Mouse (Mus musculus) regulatory T cell (primary cell): ENCODE measurements at regions not wholly inside any gene's neighbourhood (a gene's known extent, or its start where the extent isn't known, plus 50 kb on each side); places are given as distances from the start of the nearest gene placed in this dataset.

Source experiments
- in situ Hi-C: fragments of 300-600 bp; cut with MboI, MseI; formaldehyde crosslinking; loops from one replicate; pipeline ENCODE4 v1.15.1; 2025; ENCODE audit warnings: high pct_unique_total_duplicates

DNA sequence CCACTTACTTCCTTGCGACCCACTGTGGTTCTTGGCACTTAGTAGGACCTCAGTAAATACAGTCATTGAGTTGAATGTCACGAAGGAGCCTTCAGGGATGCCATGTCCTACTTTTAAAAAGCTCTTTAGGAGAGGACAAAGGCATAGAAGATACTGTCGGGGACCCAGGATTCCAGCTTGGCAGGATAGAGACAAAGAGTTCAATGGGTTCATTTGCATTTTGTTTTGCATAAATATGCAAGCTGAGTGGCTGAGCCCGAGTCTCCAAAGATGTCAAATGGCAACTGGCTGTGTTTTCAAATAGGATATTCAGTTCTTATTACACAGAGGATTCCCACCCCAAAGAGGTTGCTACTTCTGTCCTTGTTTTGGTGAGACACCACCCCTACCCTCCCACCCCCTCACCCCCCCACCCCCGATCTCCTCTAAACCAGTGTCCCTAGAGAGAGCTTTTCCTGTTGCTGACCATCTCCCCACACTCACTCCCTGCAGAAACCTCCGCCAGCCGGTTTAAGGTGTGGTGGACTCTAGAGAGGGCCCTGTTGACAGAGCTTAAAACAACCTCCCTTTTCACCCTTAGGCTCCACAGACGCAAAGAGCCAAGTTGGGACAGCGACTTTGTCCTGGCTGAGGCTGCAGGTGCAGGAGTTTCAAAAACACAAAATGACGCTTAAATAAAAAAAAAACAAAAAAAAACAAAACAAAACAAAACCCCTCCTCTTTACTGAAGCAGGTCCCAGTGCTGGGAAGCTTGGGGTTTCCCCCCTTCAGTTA, 57.9 kb downstream of the Sox9 start:
- in situ Hi-C loops, result no loop called here

DNA sequence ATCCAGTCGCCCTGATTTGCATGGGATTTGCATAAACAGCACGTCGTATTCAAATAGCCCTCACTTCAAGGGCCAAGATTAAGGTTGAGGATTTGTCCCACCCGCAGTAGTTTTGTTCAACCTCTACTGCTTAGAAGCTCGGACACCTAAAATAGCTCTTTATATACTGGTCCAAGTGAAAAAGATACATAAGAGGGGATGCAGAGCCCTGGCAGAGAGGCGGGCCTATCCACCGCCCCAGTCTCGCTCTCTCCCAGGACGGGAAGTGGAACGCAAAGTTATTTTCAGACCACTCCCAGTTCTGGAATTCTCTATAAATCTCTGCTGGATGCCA, 58.4 kb downstream of the Sox9 start:
- in situ Hi-C loops, result no loop called here

DNA sequence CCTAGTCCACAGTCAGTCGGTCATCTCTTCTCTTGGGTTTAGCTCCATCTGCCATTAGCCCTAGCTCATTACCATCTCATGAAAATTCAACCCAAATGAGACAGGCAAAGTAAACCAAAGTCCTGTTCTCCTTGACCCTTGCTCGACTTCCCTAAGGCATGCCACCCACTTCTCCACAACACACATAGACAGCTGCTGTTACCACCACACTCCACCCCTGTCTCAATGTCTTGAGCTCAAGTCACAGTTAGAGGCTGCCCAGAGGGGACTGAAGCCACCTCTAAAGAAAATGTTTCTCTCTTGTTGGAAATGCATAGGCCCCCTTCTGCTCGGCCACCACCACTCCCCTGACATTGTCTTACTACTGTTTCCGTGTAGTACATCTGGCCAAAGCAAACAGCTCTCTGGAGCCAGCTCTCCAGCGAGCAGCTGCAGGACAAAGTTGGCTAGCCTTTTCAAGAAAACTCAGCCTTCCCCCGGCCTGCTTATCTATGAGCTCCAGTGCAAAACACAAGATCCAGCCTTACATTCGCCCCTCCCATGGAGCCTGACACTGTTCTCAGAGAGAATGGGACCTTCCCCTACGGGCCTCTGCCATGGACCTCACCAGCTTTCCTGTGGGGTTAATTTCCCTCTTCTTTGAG, 62.4 kb downstream of the Sox9 start:
- in situ Hi-C loops, result no loop called here

DNA sequence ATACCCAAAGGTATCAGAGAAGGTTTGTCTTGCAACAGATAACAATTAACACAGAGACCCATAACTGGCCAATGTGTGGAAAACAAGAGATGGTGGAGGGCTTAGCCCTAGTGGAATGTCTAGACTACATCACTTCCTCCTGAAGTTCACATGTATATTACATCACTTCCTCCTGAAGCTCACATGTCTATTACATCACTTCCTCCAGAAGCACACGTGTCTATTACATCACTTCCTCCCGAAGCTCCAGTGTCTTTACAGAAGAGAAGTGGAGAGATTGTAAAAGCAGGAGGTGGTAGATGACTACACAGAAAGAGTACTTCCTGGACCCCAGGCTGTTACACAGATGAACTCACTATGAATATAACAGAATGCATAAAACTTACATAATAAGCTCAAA, 65.1 kb downstream of the Sox9 start:
- in situ Hi-C loops, result no loop called here

DNA sequence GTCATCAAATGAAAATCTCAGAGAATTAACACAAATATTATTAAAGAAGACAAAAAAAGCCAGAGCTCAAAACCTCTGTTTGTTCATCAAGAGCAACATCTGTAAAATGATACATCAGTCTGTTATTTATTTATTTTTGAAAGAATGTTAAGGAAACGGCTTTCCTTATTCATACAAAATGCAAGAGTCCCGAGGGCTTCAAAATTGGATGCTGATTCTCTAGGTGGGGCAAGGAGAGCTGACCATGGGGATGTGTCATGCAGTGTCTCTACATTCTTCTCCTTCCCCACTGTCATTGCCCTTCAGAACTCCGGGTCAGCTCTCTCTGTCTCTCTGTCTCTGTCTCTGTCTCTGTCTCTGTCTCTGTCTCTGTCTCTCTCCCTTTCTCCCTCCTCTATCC, 65.8 kb downstream of the Sox9 start:
- in situ Hi-C loops, result no loop called here

DNA sequence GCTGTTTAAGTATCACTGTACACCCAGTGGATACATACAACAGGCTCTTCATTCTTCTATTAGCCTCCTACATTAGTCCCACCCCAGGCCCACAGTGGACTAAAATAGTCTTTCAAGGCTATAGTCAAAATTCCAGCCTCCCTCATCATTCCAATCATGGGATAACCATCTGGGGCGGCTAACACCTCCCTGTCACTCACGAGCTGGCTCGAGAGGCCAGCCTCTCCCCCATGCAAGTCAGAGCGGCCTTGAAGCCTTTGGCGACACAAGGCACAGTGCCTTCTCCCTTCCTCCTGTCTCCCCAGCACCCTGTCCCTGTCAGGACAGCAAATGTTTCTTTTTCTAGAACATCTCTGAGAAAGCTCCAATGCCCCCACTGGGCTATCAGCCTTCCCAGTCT, 68.0 kb downstream of the Sox9 start:
- in situ Hi-C loops, result no loop called here

DNA sequence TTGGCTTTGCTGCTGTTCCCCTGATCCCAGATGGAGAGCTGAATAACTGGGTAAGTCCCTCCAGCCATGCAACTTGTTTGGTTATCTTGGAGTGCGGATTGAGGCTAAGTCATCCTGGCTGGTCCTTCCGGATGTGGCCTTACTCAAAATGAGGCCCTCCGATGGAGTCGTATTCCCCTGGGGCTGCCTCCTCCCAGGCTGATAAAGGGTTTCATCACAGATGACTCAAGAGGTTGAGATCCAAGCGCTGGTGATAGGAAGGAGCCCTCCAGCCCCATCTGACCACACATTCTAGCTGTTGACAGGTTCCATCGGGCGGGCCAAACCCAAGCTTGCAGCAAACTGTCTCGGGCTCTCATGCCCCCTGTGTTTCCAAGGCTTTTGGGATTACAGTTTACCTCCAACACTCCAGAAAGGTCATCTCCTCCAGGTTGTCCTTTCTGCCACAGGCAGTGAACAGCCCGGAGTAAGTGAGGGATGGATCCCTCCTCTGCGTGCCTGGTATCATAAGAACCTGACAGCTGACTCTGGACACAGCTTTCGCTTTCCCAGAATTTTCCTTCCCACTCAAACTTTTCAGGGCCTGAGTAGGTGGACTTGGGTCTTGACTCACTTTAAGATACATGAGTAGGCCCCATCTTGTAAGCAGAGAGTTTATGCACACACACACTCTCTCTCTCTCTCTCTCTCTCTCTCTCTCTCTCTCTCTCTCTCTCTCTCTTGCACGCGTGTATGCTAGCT, 68.7 kb downstream of the Sox9 start:
- in situ Hi-C loops, result no loop called here

DNA sequence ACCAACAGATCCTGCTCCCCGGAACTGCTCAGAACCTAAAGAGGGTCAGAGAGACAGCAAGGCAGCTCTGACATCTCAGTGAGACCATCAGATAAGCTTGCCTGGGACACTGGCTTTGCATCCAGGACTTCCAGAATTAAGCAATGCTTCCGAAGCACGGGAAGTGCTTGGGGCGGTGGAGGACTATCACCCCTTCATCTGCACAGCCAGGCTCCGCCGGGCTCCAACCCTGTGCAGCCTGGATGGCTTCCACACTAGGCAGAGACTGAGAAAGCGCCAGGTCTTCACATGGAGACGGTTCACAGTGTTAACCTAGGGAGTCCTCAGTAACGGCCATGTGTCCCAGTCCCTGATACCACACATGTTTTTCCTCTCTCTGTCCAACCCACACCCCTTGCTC, 69.3 kb downstream of the Sox9 start:
- in situ Hi-C loops, result no loop called here

DNA sequence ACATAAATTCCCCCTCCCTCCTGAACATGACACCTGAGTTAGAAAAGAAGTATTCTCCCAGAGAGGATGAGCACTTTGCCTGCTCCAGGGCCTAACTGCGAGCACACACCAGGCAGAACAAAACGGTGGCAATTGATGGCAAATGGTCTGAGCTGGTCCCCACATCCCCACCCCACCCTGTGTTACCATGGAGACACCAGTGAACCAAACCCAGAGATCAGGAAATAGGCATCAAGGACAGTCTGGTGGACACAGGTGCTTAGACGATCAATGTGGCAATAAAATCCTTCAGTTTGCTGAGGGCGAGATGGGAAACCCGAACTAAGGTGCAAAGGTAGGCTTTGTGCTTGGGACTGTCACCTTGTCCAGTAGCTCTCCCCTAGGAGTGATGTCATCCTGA, 74.0 kb downstream of the Sox9 start:
- in situ Hi-C loops, result no loop called here

DNA sequence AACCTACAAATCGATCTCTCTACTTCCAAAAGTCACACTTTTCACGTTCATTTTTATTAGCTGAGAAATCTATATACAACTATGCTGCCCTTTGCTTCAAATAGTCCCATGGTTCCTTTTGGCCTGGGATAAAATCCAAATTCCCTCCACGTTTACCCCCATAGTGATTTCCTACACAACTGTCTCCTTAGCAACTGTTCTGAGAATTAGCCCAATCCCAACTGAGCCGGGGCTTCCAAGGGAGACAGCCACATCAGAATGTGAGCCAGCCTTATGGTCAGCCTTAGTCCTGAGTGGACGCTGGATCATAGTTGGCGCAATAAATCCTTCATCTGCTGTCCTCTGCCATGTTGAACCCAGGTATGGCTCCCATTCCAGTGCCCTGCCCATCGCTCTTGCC, 77.3 kb downstream of the Sox9 start:
- in situ Hi-C loops, result no loop called here

DNA sequence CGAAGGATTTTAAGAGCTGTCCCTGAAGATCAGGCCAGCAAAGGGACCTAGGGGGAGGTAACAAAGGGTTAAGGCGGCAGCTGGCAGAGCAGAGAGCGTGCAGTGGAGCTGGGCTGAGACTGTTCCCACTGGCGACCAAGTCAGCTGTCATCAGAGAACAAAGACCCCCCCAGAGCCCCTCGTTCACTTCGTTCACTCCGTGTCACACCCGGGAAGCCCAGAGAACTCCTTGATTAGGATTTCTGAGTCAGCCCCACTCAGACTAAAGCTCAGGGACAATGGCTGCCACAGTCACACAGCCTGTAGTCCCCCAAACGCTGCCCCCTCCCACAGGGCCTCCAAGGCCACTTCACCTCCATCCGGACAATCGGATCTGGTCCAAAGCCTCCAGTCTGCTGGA, 78.8 kb downstream of the Sox9 start:
- in situ Hi-C loops, result no loop called here

DNA sequence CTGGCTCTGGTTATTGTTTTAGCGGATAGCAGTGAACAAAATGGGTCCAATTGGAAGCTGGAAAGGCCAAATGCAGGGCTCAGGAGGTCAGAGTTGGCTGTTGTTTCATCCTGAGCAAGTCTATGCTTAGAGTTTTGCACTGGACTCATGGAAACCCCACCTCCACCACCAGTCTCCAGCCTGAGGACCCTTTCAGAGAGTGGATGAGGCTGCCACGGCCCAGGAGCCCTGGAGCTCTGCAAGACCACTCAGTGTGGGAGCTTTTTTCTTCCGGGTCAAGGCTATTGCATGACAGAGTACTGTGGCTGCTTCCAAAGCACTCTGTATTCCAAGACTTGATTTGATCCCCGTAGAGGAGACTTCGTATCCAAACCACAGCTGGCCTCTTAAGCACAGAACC, 79.2 kb downstream of the Sox9 start:
- in situ Hi-C loops, result no loop called here

DNA sequence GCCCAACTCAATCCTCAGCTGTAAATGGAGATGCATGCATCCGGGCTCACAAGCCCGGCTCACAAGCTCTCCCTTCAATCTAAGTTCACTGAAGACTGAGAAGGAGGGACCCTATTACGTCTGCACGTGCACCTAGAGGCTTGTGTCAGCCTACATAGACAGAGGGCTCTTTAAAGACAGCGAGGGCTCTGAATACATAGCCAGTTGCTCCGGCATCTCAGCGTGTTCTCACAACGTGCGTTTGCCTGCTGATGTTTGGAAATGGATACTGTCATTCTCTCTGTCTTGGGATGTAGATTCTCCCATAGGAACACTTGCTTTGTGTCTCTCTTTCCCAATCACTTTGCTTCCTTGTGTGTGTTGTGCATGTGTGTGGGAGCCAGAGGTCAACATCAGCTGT, 83.8 kb downstream of the Sox9 start:
- in situ Hi-C loops, result no loop called here

DNA sequence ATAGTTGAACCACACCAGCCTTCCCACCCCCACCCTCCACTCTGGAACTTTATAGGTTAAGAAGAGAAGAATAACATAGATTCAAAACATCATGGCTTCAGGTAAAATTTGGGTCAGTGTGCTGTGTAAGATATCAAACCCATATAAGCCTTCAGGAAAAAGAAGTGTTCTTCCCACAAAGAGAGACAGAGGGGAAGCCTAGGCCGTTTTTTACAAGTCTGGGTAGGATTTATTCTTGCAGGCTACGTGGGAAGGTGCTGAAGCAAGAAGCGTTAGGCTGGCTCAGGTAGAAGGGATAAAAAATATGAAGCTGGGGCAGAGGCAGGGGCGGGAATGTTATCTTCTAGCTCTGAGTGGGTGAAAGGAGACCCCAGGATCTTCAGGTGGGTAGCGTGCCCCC, 87.5 kb downstream of the Sox9 start:
- in situ Hi-C loops, result no loop called here

DNA sequence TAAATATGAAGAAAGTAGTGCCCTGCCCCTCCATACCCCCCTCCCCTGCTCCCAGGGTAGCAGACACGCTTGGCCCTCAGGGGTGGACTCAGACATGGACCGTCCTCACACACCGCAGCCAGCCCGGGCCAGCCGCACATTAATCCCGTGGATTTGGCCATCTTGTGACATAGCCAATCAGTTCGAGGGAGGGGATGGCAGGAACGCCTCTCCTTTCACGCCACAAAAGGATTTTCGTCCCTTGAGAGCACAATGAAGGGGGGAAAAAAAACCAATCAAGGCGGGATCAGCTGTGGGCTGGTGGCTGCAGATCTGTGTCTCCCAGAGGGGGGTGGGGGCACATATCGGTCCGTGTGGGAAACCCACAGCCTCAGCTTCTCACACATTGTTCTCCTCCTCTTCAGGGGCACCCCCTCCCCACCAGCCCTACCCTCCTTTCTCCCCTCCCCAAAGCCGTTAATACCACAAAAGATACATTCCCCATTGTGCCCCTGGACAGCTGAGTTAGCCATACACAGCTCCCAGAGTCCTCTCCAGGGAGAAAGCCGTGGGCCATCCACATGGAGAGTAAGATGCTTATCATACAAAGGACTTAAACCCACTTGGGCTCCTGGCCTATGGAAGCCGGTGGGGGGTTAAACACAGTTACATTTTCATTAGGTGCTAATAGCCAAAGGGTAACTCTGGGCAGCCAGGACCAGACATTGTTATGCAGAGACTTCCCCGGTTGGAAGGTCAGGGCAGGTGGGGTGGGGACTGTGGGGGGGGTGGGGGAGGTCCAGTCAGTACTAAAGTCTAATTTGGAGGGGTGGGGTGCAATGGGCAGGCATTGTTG, 88.4 kb downstream of the Sox9 start:
- in situ Hi-C loops, result no loop called here

DNA sequence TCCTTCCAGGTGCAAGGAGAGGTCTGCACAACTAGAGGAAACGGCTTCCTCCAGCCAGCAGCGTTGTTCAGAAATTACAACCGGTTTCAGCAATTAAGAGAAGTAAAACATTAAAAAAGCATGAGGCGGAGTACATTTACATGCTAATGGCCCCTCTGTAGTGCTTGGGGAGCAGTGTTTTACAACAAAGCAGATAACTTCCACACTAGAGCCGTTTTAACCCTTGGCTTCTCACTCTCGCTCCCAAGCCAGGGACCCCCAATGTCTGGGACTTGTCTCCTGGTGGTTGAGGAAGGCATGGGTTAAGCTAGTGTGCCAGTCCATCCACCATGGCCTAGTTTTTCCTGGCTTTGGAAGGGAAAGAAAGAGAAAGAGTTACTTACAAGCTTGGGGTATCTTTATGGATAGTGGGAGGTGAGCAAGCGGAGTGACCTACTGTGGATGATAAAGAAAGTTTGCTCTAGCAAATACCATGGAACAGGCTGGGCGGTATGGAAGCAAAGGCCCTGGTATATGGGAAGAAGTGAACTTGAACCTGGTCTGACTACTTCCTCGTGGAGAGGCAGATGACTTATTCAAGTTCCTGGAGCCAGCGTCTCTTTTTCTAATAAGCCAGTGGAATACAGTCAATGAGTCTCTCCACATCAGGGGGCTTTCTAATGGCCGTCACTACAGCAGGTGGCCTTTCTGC, 90.8 kb downstream of the Sox9 start:
- in situ Hi-C loops, result no loop called here

DNA sequence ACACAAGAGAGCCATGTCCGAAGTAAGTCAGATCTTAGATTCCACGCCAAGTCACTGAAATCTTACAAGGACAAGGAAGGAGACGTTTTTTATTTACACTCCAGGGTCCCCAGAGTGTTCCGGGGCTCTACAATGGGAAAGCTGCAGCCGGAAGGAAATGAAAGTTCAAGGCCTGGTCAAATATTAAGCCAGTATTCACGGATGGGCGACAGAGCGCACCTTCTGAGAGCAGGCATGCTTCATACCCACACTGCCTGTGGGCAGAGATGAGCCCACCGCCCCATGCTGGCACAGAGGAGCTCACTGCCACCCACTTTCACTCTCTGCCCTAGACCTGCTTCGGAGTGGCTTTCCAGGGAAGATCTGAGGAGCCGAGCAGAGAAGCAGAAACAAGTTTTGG, 92.2 kb downstream of the Sox9 start:
- in situ Hi-C loops, result no loop called here

DNA sequence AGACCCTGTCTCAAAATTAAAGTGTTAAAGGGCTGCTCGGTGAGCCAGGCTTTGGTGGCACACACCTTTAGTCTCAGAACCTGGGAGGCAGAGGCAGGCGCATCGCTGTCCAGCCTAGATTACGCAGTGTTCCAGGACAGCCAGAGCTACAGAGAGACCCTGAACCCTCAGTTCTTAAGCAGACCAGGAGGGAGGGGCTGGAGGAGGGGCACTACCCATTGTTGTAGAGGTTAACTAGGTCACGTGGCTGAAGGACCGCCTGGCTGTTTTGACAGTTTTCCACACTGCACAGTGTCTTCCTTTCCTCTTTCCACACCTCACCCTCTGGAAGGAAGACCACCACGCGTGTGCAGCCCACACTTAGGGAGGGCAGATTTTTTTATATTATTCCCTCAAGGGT, 94.2 kb downstream of the Sox9 start:
- in situ Hi-C loops, result no loop called here

DNA sequence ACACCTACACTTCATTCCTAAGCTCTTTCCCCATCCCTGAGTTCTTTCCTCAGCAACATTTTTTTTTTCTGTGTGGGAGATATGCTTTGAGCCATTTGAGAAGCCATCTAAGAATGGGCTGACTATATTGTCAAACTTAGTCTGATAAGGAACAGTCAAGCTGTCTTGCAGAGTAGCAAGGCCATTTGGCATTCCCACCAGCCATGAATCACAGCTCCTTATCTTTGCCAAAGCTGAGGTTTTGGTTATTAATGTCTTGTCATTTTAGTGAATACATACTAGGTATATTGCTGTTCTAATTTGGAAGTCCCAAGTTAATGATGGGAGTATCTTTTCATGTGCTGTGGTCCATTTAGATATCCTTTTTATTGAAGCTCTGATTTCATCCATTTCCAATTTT, 96.4 kb downstream of the Sox9 start:
- in situ Hi-C loops, result no loop called here

DNA sequence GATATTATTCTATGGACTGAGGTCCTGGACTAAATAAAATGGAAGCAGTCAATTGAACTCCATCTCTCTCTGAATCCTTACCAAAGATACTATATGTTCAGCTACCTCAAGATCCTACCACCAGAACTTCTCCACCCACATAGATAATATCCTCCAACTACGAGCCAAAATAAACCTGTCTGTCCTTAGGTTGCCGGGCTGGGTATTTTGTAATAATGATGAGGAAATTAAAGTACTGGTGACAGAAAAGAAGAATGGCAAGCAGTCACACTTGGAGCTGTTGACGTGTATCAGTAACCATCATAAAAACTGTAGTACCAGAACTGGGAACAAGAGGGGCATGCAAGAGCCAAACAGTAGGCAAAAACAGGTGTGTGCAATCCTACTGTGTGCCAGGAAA, 98.7 kb downstream of the Sox9 start:
- in situ Hi-C loops, result loop anchor here (5.0 kb wide), 1 partner anchor 277 kb away; no protein-coding TSS in a partner anchor

DNA sequence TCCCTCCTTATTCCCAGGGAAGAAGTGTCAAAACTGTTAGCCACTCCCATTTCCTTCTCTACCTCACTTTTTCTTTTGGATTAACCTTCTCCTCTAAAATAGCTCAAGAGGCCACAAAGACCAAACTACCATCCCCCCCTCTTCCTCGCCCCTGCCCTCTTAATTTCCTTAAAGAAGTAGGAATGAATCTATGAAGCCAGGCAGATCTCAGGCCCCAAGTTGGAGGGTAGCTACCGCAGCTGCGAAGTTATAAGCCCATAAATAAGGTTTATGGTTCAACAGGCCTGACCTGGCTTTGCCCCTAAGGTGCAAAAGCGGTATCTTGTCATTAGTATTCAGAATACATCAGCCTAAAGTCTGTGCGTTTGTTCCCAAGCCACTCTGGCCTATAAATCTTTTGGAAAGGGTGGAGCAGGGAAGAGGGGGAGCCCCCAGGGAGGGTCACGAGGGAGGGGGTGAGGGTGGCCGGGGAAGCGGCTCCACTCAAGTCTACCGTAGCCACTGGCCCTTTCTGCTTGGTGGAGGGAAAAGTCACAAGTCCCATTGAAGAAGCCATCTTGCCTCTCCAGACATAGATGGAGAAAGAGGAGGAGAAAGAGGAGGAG, 103.4 kb downstream of the Sox9 start:
- in situ Hi-C loops, result no loop called here
